Mouse (Mus musculus) neural tube, embryonic 14.5 days (tissue): ENCODE measurements around the gene Gmeb2. TPM values are rescaled to one million over a fixed set of nuclear protein-coding genes. Genes with fewer than 3 reads are reported as not detected.

ENCODE experiments used
- ATAC-seq: fragments of 200-750 bp; cut with Nextera tagmentation; 2 replicates; pipeline ENCODE4 v1.8.0; 2017; ENCODE audit warnings: low read depth, mild to moderate bottlenecking, moderate TSS enrichment, moderate library complexity
- H3K27ac ChIP-seq: fragments of 300-500 bp; sonication (generic); 2 replicates; pipeline ENCODE4 v1.5.1; 2014; ENCODE audit warnings: low read depth, mild to moderate bottlenecking, control low read depth, low read length, moderate library complexity, mixed read lengths
- H3K27me3 ChIP-seq: fragments of 300-500 bp; sonication (generic); 2 replicates; pipeline ENCODE4 v1.6.1; 2014; ENCODE audit warnings: low read length; ENCODE audit not compliant: control insufficient read depth, insufficient read depth
- H3K36me3 ChIP-seq: fragments of 300-500 bp; sonication (generic); 2 replicates; pipeline ENCODE4 v1.6.1; 2014; ENCODE audit warnings: low read length, mixed read lengths; ENCODE audit not compliant: control insufficient read depth, insufficient read depth
- H3K4me1 ChIP-seq: fragments of 300-500 bp; sonication (generic); 2 replicates; pipeline ENCODE4 v1.6.1; 2014; ENCODE audit warnings: low read length; ENCODE audit not compliant: control insufficient read depth, insufficient read depth
- H3K4me2 ChIP-seq: fragments of 300-500 bp; sonication (generic); 2 replicates; pipeline ENCODE4 v1.6.1; 2014; ENCODE audit warnings: mild to moderate bottlenecking, low read depth, low read length, control low read depth
- H3K4me3 ChIP-seq: fragments of 300-500 bp; sonication (generic); 2 replicates; pipeline ENCODE4 v1.5.1; 2014; ENCODE audit warnings: low read depth, low read length, control low read depth, mixed read lengths
- H3K9ac ChIP-seq: fragments of 300-500 bp; sonication (generic); replicated peaks from 2 replicates; pipeline ENCODE4 v1.6.1; 2014; ENCODE audit warnings: low read depth, mild to moderate bottlenecking, control low read depth, low read length, mixed read lengths
- H3K9me3 ChIP-seq: fragments of 300-500 bp; sonication (generic); 2 replicates; pipeline ENCODE4 v1.6.1; 2016; ENCODE audit warnings: low read length; ENCODE audit not compliant: control insufficient read depth
- WGBS: fragments of 180-500 bp; shearing (Covaris S2); extraction: QIAGEN DNeasy Blood & Tissue Kit; methylation state at CpG from one replicate; pipeline ENCODE4 v1.1.7; 2014; 5-methylcytosine and 5-hydroxymethylcytosine counted together
- polyA plus RNA-seq: library from polyadenylated mRNA; unstranded; fragments of >200 nt; fragmentation: Nextera tagmentation; extraction: Ambion mirVana; gene quantifications from 2 replicates; pipeline ENCODE4 v1.2.1, GENCODE M21; 2014

Gmeb2 gene
- polyA plus RNA-seq, 1 experiment from 2014 or later, result 19.3 TPM

DNA sequence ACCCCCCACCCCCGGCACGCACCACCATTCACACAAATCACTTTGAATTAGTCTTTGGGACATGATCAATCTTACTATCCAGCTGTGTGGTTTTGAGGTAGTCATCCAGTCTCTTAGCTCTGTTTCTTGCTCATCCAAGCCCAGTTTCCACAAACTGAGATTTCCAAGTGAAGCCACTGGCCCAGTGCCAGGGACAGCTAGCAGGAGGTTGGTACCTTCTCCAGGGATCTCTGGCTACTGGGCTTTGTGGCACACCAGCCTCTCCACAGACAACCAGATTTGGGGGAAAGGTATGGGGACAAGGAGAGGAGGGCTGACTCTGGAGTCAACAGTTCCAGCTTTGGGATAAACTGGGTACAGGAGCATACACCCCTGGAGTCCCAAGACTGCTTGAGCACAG, 67.5 kb downstream of the Gmeb2 start:
- Histone ChIP-seq H3K4me2 (no peak overlapping the region; the same call in 1 of the 2 replicates), H3K4me1 (peaks cover 2% of the 10 kb centered on the region; the same call in 1 of the 2 replicates), H3K27me3 (no peaks in the 10 kb centered on the region), H3K9me3 (no peaks in the 10 kb centered on the region), H3K36me3 (no peaks in the 10 kb centered on the region), H3K27ac (no peak overlapping the region), H3K4me3 (no peak overlapping the region), H3K9ac (no peak overlapping the region)
- ATAC-seq, result no peak
- WGBS, result 41% methylated on average over 2 of the region's 2 CpGs

DNA sequence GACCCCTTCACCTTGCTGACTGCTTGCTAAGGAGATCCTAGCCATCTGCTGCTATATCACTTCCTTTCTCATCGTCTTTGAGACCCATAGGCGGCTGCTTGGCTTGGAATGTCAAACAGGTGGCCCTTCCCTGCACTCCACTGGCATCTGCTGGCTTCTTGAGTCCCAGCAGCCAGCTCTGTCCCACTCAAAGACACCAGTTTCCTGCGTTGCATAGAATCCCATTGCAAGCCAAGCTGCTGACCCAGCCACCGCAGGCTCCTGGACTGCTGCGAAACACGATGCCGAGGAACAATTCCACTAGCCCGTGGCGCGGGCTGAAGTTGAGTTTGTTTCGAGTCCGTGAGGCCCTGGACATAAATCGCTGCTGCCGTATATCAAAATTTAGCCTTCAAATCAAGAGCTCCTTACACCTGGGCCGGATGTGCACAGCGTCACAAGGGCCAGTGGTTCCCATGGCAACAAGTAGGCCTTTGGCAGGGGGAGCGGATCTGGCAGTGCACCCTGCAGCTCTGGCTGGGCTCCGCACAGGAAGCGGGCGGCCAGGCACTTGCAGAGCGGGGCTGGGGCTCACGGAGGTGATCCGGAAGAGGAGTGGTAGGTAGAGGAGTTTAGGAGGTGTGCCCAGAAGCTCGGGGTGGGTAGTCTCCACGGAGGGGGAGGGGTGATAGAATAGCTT, 68.2 kb downstream of the Gmeb2 start, which contains the start of gene Fndc11:
TSS of gene Fndc11 (plus strand) at position 476 of the 679 bp plus-strand sequence.
- WGBS, result 3% methylated on average over 25 of the region's 25 CpGs
- Histone ChIP-seq H3K27me3 (no peaks in the 10 kb centered on the region), H3K9ac (0 out of 2 replicates have a peak within 1 kb of the TSS, but pooled peaks have one; percentile 7), H3K27ac (0 out of 2 replicates have a peak within 1 kb of the TSS, but pooled peaks have one; percentile 24), H3K4me1 (peaks cover 2% of the 10 kb centered on the region; the same call in 1 of the 2 replicates), H3K4me3 (no peak within 1 kb of the TSS; the same call in 1 of the 2 replicates), H3K36me3 (no peaks in the 10 kb centered on the region), H3K9me3 (no peaks in the 10 kb centered on the region), H3K4me2 (peak within 1 kb of the TSS; percentile 42)
- ATAC-seq, result peak; percentile 87

DNA sequence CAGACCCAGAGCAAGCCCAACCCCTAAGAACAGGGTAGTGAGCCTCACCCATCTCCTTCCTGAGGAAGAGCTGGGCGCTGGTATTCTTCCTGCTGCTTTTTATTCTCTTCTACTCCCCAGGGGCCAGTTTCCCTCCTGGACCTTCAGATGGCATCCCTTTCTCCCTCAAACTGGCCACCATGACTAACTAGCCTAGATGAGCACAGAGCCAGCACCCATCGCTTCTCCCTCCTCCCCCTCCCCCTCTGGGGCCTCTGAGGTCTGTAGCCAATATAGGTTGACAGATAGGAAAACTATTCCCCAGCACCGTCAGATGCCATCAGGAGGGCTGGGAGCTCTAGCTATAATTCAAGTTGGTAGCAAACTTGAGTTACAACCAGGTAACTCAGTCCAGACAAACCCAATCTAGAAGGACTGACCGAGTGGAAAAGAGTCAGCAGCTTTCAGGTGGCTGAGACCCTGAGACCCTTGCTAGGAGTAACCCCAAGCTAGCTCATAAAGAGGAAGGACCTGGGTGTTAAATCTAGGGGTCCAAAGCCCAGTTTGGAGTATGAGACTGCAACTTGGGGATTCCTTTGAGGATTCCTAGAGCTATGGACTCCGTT, 68.9 kb downstream of the Gmeb2 start:
- no peak overlapping the region for H3K9ac ChIP-seq
- ATAC-seq, result no peak
- H3K27ac ChIP-seq, result no peak overlapping the region
- no peaks in the 10 kb centered on the region for H3K27me3 ChIP-seq
- H3K9me3 ChIP-seq, result no peaks in the 10 kb centered on the region
- H3K4me1 ChIP-seq, result peaks cover 2% of the 10 kb centered on the region; the same call in 1 of the 2 replicates
- WGBS, result 66% methylated on average over 5 of the region's 5 CpGs
- H3K4me2 ChIP-seq, result no peak overlapping the region
- no peaks in the 10 kb centered on the region for H3K36me3 ChIP-seq
- no peak overlapping the region for H3K4me3 ChIP-seq

DNA sequence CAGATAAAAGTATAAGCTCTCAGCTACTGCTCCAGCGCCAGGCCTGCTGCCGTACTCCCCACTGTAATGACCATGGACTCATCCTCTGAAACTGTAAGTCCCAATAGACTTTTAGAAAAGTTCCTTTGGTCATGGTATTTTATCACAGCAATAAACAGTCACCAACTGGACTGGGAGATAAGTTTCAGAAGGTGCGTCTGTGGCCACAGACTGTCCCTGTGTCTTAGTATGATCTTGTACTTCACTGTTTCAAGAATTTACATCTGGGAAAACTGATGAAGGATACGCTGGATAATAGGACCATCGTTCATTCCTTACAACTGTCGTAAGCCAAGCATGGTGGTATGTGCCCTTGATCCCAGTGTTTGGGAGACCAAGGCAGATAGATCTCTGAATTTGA, 71.8 kb downstream of the Gmeb2 start:
- no peaks in the 10 kb centered on the region for H3K9me3 ChIP-seq
- H3K4me2 ChIP-seq, result no peak overlapping the region
- no peak for ATAC-seq
- peaks cover 18% of the 10 kb centered on the region for H3K27me3 ChIP-seq
- H3K9ac ChIP-seq, result no peak overlapping the region
- no peak overlapping the region for H3K4me3 ChIP-seq
- 91% methylated on average over 6 of the region's 6 CpGs for WGBS
- peaks cover 9% of the 10 kb centered on the region for H3K4me1 ChIP-seq
- no peaks in the 10 kb centered on the region for H3K36me3 ChIP-seq
- no peak overlapping the region for H3K27ac ChIP-seq

DNA sequence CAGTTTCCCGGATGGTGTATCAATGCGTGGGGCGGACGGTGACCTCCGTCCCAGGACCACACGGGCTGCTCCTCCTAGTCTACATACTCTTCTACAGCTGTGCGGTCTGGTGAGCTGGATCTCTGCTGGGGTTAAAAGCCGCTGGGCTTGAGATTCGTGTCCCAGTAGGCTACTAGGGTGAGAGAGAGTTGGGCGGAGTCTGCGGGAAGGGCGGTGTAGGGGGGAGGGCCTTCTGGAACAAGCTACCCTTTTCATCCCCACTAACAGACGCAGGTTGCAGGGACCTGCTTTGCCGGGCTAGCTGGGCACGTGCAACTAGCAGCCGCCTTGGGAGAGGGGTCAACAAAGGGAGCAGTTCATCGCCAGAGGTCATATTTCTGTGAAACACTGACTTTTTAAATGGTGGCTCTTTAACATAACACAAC, 74.8 kb downstream of the Gmeb2 start, which contains the start of gene Srms:
TSS of gene Srms (minus strand) at position 165 of the 425 bp plus-strand sequence.
- Histone ChIP-seq H3K9ac (no peak within 1 kb of the TSS), H3K27me3 (peaks cover 18% of the 10 kb centered on the region), H3K36me3 (no peaks in the 10 kb centered on the region), H3K27ac (no peak within 1 kb of the TSS), H3K4me2 (peak within 1 kb of the TSS; percentile 41), H3K9me3 (no peaks in the 10 kb centered on the region), H3K4me3 (peak within 1 kb of the TSS; percentile 19), H3K4me1 (peaks cover 7% of the 10 kb centered on the region; the same call in 1 of the 2 replicates)
- ATAC-seq, result no peak
- under 1% methylated on average over 17 of the region's 17 CpGs for WGBS

DNA sequence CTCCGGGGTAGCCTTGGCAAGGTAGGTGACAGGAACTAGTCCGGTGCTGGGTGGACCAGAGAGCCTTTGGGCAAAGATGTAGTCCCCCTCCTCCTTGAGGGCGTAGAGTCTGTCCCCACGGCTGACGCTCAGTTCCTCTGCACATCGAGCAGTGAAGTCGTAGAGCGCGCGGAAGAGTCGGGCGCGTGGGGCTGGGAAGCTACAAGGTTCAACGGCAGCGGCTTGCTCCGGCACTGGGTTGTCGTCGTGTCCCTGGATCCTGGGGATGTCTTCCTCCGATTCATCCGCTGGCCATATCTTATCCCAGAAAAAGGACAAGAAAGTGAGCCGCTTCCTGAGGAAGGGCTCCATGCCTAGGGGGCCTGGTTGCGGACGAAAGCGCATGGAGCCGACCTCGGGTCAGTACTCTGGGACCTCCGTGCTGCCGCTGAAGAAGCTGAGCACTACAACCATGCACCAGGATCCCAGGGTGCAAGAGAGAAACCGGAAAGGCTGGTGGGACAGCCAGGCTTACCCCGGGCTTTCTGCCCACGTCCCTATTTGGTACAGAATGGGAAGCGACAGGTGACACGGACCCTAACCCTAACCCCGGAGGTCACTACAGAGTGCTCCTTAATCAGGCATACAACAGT, 75.3 kb downstream of the Gmeb2 start:
- Histone ChIP-seq H3K9ac (no peak overlapping the region), H3K4me1 (peaks cover 7% of the 10 kb centered on the region; the same call in 1 of the 2 replicates), H3K9me3 (no peaks in the 10 kb centered on the region), H3K36me3 (no peaks in the 10 kb centered on the region), H3K27ac (no peak overlapping the region), H3K4me3 (peak overlapping the region; percentile 19), H3K27me3 (peaks cover 18% of the 10 kb centered on the region), H3K4me2 (peak overlapping the region; percentile 41)
- 3% methylated on average over 34 of the region's 34 CpGs for WGBS
- no peak for ATAC-seq

DNA sequence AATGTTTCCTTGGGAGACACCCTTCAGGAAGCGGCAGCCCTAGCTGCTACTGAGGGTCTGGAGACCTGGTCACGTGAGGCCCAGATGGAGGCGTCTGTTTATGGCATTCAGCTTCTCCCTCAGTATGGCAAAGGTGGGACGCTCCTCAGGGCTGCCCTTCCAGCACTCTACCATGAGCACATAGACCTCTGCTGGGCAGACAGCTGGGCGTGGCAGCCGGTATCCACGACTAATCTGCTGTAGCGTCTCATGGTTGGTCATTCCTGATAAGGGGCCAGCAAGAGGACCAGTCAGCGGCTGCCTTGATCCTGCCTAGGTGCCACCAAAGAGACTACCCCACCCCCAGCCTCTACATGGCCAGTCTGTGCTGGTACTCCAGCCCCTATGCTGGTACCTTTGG, 81.7 kb downstream of the Gmeb2 start:
- H3K4me2 ChIP-seq, result no peak overlapping the region
- H3K27me3 ChIP-seq, result no peaks in the 10 kb centered on the region
- H3K36me3 ChIP-seq, result no peaks in the 10 kb centered on the region
- no peaks in the 10 kb centered on the region for H3K9me3 ChIP-seq
- no peaks in the 10 kb centered on the region for H3K4me1 ChIP-seq
- 83% methylated on average over 9 of the region's 9 CpGs for WGBS
- H3K4me3 ChIP-seq, result no peak overlapping the region
- ATAC-seq, result no peak
- no peak overlapping the region for H3K27ac ChIP-seq
- no peak overlapping the region for H3K9ac ChIP-seq

DNA sequence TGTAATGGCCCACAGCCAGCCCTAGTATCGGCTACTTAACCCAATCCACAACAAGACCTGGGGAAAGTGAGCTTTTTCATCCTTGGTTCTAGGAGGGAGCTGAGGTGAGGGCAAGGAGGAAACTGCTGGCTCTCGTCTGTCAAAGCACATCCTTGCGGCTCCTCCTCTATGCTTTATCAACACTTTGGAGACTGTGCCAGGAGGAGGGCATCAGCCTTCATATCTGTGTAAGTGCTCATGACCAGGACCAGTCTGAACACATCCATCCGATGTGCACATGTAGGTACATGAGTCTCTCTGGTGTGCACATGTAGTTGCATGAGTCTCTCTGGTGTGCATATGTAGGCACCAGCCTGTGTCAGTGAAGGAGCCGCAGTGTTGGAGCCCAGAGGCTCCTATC, 82.2 kb downstream of the Gmeb2 start:
- no peak overlapping the region for H3K9ac ChIP-seq
- ATAC-seq, result no peak
- no peaks in the 10 kb centered on the region for H3K36me3 ChIP-seq
- no peak overlapping the region for H3K4me3 ChIP-seq
- WGBS, result 88% methylated on average over 5 of the region's 5 CpGs
- no peaks in the 10 kb centered on the region for H3K9me3 ChIP-seq
- H3K4me2 ChIP-seq, result no peak overlapping the region
- no peaks in the 10 kb centered on the region for H3K27me3 ChIP-seq
- no peaks in the 10 kb centered on the region for H3K4me1 ChIP-seq
- H3K27ac ChIP-seq, result no peak overlapping the region

DNA sequence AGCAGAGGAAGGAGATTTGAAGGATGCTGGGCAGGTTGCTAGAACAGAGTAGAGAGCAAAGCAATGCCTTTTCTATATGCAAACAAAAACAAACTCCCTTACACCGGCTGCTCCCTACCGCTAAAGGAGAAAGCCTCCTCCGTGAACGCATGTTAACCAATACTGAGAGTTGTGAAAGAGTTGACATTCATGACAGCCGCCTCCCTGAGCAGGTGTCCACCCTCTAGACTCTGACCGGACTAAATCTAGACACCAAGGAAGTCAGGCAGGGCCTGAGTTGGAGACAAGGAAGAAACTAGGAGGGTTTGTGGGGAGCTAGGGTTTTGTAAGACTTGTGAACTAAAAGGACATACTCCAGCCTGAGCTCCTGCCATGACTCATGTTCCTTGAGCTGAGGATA, 84.9 kb downstream of the Gmeb2 start:
- Histone ChIP-seq H3K4me1 (no peaks in the 10 kb centered on the region), H3K27ac (no peak overlapping the region), H3K9ac (no peak overlapping the region), H3K9me3 (no peaks in the 10 kb centered on the region), H3K4me3 (no peak overlapping the region), H3K36me3 (no peaks in the 10 kb centered on the region), H3K27me3 (no peaks in the 10 kb centered on the region), H3K4me2 (no peak overlapping the region)
- no peak for ATAC-seq
- WGBS, result 77% methylated on average over 6 of the region's 6 CpGs
